Mouse (Mus musculus): ENCODE data around the gene Hist1h2bj. TPM values are rescaled to one million over a fixed set of nuclear protein-coding genes. Genes with fewer than 3 reads are reported as not detected.
"Not testable (repeated sequence)": the region's sequence is repeated elsewhere in the genome, so short reads cannot be mapped to it uniquely, and the experiment has no call there.

Hist1h2bj gene
- total RNA-seq, 2 experiments from 2014 or later: 170 to 209 TPM

DNA sequence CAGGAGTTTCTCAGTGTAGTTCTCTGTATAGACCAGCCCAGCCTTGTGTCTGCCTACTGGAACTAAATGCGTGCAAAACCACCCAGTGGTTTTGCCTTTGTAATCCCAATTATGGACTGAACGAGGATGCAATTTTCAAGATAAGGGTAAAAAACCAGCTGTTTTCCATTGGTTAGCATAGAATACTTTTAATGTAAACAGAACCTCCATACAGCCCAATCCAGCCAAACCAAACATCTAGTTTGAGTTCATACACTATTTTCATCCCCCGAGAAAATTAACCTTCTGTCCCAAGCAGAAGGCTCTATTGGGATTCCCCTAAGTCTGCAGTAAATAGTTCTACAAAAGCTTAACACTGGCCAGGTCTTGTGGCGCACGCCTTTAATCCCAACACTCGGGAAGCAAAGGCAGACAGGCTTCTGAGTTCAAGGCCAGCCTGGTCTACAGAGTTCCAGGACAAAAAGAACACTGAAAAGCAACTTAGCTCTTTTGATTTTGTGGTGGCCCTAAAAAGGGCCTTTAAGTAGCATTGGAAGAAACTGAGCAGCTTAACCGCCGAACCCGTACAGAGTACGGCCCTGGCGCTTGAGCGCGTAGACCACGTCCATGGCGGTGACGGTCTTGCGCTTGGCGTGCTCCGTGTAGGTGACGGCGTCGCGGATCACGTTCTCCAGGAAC lies 2.4 kb upstream of the Hist1h2bj start:
- no peak for DNase-seq

DNA sequence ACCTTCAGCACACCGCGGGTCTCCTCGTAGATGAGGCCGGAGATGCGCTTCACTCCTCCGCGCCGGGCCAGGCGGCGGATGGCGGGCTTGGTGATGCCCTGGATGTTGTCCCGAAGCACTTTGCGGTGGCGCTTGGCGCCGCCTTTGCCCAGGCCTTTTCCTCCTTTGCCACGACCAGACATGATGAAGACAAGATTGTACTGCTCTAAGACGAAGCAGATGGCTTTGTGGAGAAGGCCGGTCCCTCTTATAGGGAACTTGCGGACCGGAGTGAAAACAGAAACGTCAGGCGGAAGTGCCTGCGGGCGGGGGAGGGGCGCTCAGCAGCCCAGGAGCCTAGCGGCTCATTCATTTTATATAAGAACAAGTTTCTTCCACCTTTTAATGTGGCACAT lies 1.9 kb upstream of the Hist1h2bj start, which contains the start of gene Hist1h4i:
Hist1h4i (minus strand) TSS at position 221 of the 395 bp plus-strand sequence.
- DNase-seq: peak; percentile 98

DNA sequence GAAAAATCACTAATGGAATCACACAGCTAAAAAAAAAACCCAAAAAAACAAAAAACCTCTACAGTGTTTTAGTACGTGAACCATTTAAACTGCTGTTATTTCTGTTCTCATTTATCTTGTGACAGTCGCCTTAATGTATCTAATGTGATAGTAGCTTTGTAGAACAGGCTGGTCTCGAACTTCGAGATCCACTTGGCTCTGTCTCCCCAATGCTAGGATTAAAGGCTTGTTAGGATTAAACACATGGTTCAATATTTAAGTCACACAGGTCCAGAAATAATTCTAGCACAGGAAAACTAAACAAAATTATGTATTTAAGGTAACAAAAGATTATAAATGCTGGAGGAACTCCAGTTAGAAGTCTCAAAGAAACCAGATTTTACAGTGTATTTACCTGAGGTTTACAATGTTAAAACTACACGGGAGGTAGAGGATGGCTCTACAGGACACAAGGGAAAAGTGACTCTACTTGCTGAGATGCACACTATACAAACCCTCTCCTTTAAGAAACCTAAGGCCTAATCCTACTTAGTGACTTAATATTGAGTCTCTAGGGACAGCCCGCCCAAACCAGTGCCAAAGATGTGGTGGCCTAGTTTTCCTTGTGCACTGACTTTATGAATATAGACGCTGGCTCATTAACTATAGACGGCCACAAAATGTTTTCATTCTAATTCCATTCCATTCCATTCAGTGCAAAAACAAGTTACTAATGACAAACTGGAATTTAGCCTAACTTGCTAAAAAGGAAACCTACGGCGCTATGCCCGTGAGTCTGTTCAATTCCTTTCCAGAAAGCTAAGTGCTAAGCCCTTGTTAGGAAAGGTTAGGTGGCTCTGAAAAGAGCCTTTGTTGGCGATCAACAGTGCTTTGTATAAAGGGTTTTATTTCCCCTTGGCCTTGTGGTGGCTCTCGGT lies 1.1 kb upstream of the Hist1h2bj start:
- DNase-seq: no peak

DNA sequence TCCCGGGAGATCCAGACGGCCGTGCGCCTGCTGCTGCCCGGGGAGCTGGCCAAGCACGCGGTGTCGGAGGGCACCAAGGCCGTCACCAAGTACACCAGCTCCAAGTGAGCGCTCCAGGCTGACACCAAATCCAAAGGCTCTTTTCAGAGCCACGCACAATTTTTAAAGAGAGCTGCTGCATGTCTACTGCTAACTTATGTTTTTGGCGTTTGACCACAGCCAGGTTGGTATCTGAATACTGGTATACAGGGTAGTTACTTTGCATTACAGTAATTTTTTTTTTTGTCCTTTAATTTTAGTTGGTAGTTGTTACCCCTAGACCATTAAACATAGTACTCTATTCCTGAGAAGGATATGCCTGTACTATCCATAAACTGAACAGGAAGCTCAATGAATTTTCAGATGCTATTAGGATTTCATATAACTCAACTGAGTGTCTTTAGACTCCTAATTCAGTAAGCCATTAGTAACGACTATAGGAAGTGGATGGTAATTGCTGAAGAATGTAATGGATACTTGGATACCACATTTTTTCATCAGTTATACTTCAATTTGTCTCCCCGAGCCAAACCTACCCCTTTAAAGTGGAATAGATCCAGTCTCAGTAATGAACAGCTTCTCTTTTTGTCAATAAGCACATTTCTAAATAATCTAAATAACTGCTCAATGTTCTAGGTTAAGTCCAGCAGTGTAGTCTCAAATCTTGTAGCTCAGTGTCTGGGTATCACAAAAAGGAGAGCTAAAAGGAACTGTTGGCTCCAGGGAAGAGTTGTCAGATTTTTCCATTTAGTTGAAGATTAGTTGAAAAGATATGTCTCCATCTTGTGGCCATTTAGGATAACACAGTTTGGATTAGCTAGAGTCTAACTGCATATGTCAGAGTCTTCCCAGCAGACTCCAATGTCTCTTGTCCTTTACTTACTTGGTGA lies 753 bp downstream of the Hist1h2bj start:
- no peak for DNase-seq

DNA sequence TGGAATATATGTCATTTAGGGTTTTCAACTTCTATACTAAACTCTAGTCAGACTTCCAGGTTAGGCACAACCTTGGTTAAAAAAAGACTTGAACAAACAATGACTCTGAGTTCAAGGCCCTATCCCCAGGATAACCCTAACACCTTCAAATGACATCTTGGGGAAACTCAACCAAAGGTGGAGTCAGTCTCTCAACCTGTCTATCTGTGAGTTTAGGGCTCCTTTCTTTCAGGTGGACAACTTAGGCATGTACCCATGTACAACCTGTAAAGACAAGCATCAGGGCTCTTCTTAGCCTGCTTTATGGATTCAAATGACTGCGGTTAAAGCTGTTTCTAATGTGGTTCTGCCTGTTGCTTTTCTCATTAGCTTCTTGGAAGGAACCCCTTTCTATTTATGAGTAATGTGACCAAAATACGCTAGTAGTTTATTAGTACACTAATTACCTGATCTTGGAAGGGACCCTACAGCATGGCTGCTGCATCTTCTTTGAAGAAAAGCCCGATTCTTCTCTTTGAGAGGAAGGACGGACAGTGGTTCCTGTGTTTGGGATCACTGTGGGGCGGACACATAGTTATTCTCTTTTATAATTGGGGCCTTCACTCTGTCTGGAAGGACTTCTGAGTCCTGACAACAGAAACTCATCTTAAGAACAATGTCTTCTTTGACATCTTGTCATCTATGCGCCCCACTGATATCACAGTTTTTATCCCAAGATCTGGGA lies 1.6 kb downstream of the Hist1h2bj start:
- DNase-seq: no peak

DNA sequence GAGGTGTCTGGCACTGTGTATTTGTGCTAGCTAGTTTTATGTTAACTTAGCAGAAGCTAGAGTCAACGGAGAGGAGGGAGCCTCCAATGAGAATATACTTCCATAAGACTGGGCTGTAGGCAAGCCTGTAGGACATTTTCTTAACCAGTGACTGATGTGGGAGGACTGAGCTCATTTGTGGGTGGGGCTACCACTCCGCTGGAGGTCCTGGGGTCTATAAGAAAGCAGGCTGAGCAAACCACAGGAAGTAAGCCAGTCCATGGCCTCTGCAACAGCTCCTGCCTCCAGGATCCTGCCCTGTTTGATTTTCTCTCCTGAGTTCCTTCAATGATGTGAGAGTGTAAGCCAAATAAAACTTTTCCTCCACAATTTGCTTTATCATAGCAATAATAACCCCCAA lies 2.3 kb downstream of the Hist1h2bj start:
- no peak for DNase-seq

DNA sequence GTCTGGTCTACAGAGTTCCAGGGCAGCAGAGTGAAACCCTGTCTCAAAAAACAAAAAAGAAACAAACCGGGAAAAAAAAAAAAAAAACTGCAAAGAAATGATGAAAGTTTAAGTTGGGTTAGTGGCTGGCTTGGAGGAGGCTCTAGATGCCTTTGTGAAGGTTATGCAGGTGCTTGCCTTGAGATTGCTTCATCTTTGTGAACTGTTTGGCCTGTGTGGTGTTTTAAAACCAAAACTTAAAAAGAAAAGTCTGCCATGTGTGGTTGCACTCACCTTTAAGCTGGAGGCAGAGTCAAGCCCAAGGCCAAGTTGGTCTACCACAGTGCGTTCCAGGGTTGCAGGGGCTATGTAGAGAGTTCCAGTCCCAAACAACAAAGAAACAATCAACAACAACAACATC lies 6.0 kb downstream of the Hist1h2bj start:
- DNase-seq: no peak

DNA sequence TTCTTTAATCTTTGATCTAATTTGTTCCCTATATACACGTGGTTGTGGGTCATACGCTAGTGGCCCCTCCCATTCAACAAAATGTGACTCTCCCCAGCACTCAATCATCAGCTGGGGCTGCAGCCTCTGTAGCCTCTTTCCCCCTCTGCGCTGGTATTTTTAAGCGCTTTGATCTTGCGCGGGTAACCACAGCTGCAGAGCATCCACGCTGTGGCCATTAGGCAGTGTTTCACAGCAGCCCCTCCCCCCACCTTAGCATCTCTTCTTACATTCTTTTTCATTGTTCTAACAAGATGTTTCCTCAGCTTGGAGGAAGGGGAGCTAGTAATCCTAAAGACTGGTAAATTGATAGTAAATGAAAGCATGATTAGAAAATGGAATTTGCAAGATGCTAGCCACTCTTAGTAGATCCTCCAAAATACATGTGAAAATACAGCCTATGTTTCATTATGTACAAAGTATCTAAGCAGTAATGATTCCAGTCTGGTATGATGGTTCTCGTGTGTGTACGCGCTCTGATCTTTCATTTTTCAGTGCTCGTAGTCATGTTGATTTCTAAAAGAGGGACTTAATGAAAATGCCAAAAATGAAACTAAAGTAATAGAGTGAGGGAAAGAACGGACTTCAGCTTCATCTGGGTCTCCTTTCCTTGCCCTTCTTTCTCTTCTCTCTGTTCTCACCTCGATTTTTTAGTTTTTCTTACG lies 6.9 kb downstream of the Hist1h2bj start:
- peak; percentile 50 for DNase-seq

DNA sequence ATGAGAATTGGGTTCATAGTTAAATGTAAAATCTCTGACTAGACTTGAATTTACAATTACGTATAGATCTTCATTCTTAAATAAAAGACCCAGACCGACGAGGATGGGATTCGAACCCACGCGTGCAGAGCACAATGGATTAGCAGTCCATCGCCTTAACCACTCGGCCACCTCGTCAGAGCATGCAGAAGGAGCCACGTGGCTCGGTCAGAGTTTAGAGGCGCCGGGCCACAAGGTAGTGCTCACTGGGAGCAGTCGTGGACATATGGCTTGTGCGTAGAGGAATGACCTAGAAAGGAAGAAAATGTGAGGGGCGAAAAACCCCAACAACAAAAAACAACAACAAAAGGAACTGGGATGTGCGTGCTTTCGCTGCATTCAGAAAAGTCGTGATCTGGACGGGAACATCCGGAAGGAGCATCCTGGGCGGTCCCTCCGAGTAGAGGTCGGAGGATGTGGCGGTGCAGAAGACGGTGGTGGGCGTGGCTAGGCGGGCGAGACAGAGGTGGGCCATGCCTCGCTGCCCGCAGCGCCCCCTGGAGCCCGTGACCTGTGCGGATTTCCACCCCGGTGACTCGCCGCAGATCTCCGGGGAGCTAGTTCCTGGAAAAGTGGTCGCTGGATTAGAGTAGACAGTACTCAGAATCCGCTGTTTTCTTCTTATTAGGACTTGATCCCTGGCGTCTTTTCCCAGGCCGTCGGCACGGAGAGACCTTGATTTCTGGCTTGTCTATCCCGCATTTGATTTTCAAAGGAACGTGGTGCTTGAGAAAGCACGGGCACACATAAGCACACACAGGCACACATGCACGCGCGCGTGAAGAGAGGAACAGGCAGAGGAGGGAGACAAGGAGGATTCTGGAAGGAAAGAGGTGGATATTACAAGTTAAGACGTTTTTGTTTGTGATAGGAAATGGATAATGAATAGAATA lies 7.8 kb downstream of the Hist1h2bj start:
- DNase-seq: peak; percentile 94

DNA sequence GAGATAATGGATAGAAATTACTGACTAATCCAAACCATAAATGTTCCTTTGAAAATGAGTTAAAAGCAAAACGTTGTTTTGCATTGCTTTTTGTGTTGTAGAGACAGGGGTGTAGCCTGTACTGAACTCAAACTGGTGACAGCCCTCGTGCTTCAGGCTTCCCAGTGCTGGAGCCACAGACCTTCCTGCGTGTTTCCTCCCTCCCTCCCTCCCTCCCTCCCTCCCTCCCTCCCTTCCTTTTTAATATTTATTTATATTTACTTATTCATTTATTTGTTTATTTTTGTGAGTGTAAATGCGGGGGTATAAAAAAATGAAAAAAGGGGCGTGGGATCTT lies 8.5 kb downstream of the Hist1h2bj start:
- no peak for DNase-seq

DNA sequence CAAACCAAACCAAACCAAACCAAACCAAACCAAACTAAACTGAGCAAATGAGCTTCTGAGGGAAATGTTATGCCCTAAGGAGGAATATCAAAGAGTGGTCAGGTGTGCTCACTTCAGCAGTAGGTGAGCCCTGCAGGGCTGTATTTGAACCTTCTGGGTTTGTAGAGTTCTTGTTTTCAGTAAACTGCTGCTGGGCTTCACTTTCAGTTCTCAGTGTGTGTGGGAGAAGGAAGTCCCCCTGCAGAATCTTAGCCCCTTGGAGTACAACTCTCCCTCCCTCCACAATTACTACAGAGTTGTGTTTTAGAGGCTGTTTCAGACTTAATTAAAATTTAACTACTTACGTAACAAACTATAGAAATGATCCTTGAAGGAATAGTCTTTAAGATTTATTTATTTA lies 10.7 kb downstream of the Hist1h2bj start:
- DNase-seq: no peak

DNA sequence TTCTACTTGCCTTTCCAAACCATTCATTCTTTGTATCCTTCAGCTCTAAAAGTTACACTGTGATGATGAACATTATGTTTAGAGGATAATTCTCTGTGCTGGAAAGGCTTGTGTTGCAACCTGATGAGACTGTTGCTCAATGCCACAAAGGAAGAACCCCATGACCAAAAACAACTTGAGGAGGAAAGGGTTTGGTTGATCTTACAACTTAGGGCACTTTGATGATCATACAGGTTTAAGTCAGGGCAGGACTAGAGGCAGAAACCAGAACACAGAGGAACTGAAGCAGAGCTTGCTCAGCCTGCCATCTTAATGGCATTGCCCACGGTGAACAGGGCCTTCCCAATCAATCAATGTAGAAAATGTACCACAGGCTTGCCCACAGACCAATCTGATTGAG lies 18.4 kb downstream of the Hist1h2bj start:
- DNase-seq: no peak

DNA sequence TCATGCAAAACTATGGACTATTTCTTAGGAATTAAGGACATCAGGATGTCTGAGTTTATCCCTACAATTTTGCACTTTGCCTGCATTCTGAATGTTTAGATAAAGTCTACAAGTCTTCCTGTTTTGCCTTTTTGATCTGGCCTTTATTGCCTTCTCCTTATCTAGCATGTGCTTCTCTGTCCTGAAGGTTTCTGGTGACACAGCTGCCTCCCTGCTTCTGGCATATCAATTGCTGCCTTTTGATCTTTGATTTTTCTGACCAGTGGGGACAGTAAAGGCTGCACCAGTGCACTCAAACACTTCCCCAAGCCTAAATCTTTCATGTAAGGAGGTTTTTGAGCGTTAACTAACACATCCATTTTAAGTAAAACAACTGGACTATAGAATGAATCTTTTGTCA lies 20.5 kb downstream of the Hist1h2bj start:
- no peak for DNase-seq

DNA sequence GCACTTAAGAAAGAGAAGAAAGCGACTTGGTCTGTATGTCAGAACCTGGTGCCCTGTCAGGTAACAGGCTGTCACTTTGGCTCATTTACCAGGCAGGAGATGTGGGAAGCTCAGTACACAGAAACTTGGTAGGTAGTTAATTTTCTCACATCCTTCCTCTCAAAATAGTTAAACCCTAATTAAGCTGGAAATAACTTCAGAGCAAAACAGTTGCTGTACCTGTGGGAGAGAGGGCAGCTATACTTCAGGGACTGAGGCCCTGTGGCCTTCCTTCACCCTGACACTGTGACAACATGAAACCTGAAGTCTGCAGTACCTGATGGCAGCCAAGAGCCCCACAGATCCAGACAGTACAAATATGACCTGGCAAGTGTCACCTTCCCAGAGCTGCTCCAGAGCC lies 41.1 kb downstream of the Hist1h2bj start, which contains the start of gene Vmn1r188:
Vmn1r188 (plus strand) TSS at position 301 of the 400 bp plus-strand sequence.
- not testable (repeated sequence) for DNase-seq

Small RNA genes lying within 50 kb of the gene (microRNA-seq; reads per million reads assigned to microRNA genes)
- gene Gm26300 (not detected), gene Gm44390 (not detected), gene Gm44486 (not detected)

Other genes with a start within 250 kb of the Hist1h2bj start
- 100 to 1,000 TPM; 207 to 275 TPM for gene Hist1h2bq, start 233.0 kb upstream of the Hist1h2bj start, total RNA-seq (2021)
- not detected for gene Hist1h2ao, start 232.7 kb upstream of the Hist1h2bj start, total RNA-seq (2021)
- 100 to 1,000 TPM; 590 to 593 TPM for gene Hist1h4m, start 231.5 kb upstream of the Hist1h2bj start, total RNA-seq (2021)
- 100 to 1,000 TPM in 1 of 2 experiments, 10 to 100 TPM in 1; 81.5 to 146 TPM for gene Hist1h4n, start 211.0 kb upstream of the Hist1h2bj start, total RNA-seq (2021)
- 100 to 1,000 TPM; 430 to 536 TPM for gene Hist1h2ap, start 209.7 kb upstream of the Hist1h2bj start, total RNA-seq (2021)
- 100 to 1,000 TPM; 207 to 269 TPM for gene Hist1h2br, start 209.5 kb upstream of the Hist1h2bj start, total RNA-seq (2021)
- gene Zfp184, start 98.1 kb upstream of the Hist1h2bj start, total RNA-seq (2021): 1 to 10 TPM; 2.0 to 2.4 TPM
- gene Pom121l2, start 62.0 kb upstream of the Hist1h2bj start, total RNA-seq (2021): not detected
- gene Prss16, start 33.5 kb upstream of the Hist1h2bj start, total RNA-seq (2021): not detected
- 100 to 1,000 TPM; 239 to 319 TPM for gene Hist1h2ah, start 7.6 kb upstream of the Hist1h2bj start, total RNA-seq (2021)
- 100 to 1,000 TPM; 299 to 338 TPM for gene Hist1h2bk, start 7.3 kb upstream of the Hist1h2bj start, total RNA-seq (2021)
- 100 to 1,000 TPM; 136 to 154 TPM for gene Hist1h4i, start 1.9 kb upstream of the Hist1h2bj start, total RNA-seq (2021)
- 100 to 1,000 TPM; 237 to 260 TPM for gene Hist1h2ag, start 270 bp upstream of the Hist1h2bj start, total RNA-seq (2021)
- gene Vmn1r188, start 41.2 kb downstream of the Hist1h2bj start, total RNA-seq (2021): not detected
- not detected for gene Vmn1r189, start 62.6 kb downstream of the Hist1h2bj start, total RNA-seq (2021)
- gene Vmn1r191, start 140.8 kb downstream of the Hist1h2bj start, total RNA-seq (2021): not detected
- gene Vmn1r192, start 147.9 kb downstream of the Hist1h2bj start, total RNA-seq (2021): not detected
- not detected for gene Vmn1r193, start 179.9 kb downstream of the Hist1h2bj start, total RNA-seq (2021)
- gene Vmn1r194, start 201.0 kb downstream of the Hist1h2bj start, total RNA-seq (2021): not detected
- gene Vmn1r195, start 227.3 kb downstream of the Hist1h2bj start, total RNA-seq (2021): not detected
- gene Vmn1r196, start 246.7 kb downstream of the Hist1h2bj start, total RNA-seq (2021): not detected